Mouse (Mus musculus) C2C12 (cell line): ENCODE data around the gene Ephb3. TPM values are rescaled to one million over a fixed set of nuclear protein-coding genes. Genes with fewer than 3 reads are reported as not detected.

Experiments
- H3K27me3 ChIP-seq: one replicate; pipeline ENCODE4 v1.6.1; 2011; ENCODE audit not compliant: control insufficient read depth, insufficient read depth, insufficient read length
- H3K36me3 ChIP-seq: one replicate; pipeline ENCODE4 v1.6.1; 2011; ENCODE audit not compliant: control insufficient read depth, insufficient read depth
- H3K4me3 ChIP-seq: one replicate; pipeline ENCODE4 v1.5.1; 2011; ENCODE audit warnings: mild to moderate bottlenecking, control low read depth; ENCODE audit not compliant: poor library complexity, insufficient read depth, severe bottlenecking
- H3K79me2 ChIP-seq: one replicate; pipeline ENCODE4 v1.6.1; 2011; ENCODE audit not compliant: control insufficient read depth, insufficient read depth
- H3K79me3 ChIP-seq: one replicate; pipeline ENCODE4 v1.6.1; 2011; ENCODE audit warnings: low read depth, control low read depth
- H3ac ChIP-seq: one replicate; pipeline ENCODE3; 2011; ENCODE audit warnings: low read depth; ENCODE audit not compliant: control insufficient read depth, insufficient read length
- CEBPB ChIP-seq: IDR thresholded peaks from one replicate; pipeline ENCODE4 v1.6.1; 2011; ENCODE audit warnings: low read depth, mild to moderate bottlenecking, control low read depth, moderate library complexity
- CTCF ChIP-seq: IDR thresholded peaks from one replicate; pipeline ENCODE4 v1.5.1; 2011; ENCODE audit not compliant: control insufficient read depth, insufficient read depth, insufficient read length
- FOSL1 ChIP-seq: IDR thresholded peaks from one replicate; pipeline ENCODE4 v1.8.0; 2011; ENCODE audit warnings: mild to moderate bottlenecking, low read length; ENCODE audit not compliant: poor library complexity, insufficient read depth, severe bottlenecking
- MAX ChIP-seq: IDR thresholded peaks from one replicate; pipeline ENCODE4 v1.6.1; 2011; ENCODE audit warnings: mild to moderate bottlenecking, control low read depth
- MYOD1 ChIP-seq: IDR thresholded peaks from one replicate; pipeline ENCODE4 v1.6.1; 2011; ENCODE audit warnings: low read depth; ENCODE audit not compliant: control insufficient read depth, insufficient read length
- MYOG ChIP-seq: IDR thresholded peaks from one replicate; pipeline ENCODE4 v1.6.1; 2011; ENCODE audit not compliant: control insufficient read depth, insufficient read length; ENCODE audit errors: extremely low read depth
- USF1 ChIP-seq: IDR thresholded peaks from one replicate; pipeline ENCODE4 v1.6.1; 2011; ENCODE audit warnings: low read depth, mild to moderate bottlenecking, control low read depth, moderate library complexity
- polyA plus RNA-seq: library from polyadenylated mRNA; unstranded; fragments of >200 nt; fragmentation: generic; extraction: Trizol; gene quantifications from one replicate; pipeline ENCODE4 v1.2.1, GENCODE M21; 2012; ENCODE audit warnings: missing spikeins

Gene Ephb3
- polyA plus RNA-seq, 1 experiment = 5.0 TPM

DNA sequence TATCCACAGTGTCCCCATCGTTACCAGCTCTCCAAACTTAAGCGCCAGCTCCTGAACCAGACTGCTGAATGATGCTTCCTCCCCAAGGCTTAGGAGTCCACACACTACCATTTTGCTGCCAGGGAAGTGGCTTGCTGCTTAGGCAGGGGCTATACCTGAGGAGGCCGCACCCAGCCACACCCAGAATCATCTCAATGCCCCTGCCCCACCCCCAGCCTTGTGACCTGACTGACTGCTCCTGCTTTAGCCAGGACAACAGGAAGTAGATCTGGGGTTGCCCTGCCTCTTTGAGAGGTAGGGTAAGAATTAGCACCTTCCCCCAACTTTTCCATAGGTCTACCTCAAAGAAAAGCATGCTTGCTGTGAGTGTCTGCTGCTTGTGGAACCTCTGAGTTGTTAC is 4.7 kb downstream of the Ephb3 start:
- Histone ChIP-seq H3ac (no peak overlapping the region), H3K27me3 (no peaks in the 10 kb centered on the region), H3K36me3 (peaks cover 4% of the 10 kb centered on the region), H3K79me3 (peaks cover 4% of the 10 kb centered on the region), H3K79me2 (peaks cover 8% of the 10 kb centered on the region), H3K4me3 (no peak overlapping the region)
- TF ChIP-seq CEBPB = no peak
- no peak for TF ChIP-seq CTCF
- TF ChIP-seq MAX = no peak
- no peak for TF ChIP-seq FOSL1
- no peak for TF ChIP-seq MYOG
- no peak for TF ChIP-seq MYOD1
- TF ChIP-seq USF1 = no peak

GRCm38 (mm10) chr16:21210204-21210603 is 5.6 kb downstream of the Ephb3 start:
- no peak overlapping the region for H3K4me3 ChIP-seq
- peaks cover 8% of the 10 kb centered on the region for H3K79me2 ChIP-seq
- peaks cover 4% of the 10 kb centered on the region for H3K36me3 ChIP-seq
- no peak for TF ChIP-seq USF1
- no peak for TF ChIP-seq MYOG
- TF ChIP-seq CTCF = no peak
- TF ChIP-seq MYOD1 = no peak
- TF ChIP-seq FOSL1 = no peak
- TF ChIP-seq MAX = no peak
- TF ChIP-seq CEBPB = no peak
- H3K27me3 ChIP-seq = no peaks in the 10 kb centered on the region
- H3ac ChIP-seq = no peak overlapping the region
- H3K79me3 ChIP-seq = peaks cover 4% of the 10 kb centered on the region

GRCm38 (mm10) chr16:21210667-21211338 is 6.2 kb downstream of the Ephb3 start:
- TF ChIP-seq FOSL1 = no peak
- TF ChIP-seq CTCF = no peak
- TF ChIP-seq USF1 = no peak
- TF ChIP-seq CEBPB = no peak
- no peak for TF ChIP-seq MYOG
- no peak for TF ChIP-seq MYOD1
- no peak for TF ChIP-seq MAX
- Histone ChIP-seq H3K4me3 (peak overlapping the region; percentile 18), H3K79me3 (no peaks in the 10 kb centered on the region), H3K79me2 (peaks cover 8% of the 10 kb centered on the region), H3K27me3 (no peaks in the 10 kb centered on the region), H3ac (peak overlapping the region; percentile 46), H3K36me3 (peaks cover 4% of the 10 kb centered on the region)

DNA sequence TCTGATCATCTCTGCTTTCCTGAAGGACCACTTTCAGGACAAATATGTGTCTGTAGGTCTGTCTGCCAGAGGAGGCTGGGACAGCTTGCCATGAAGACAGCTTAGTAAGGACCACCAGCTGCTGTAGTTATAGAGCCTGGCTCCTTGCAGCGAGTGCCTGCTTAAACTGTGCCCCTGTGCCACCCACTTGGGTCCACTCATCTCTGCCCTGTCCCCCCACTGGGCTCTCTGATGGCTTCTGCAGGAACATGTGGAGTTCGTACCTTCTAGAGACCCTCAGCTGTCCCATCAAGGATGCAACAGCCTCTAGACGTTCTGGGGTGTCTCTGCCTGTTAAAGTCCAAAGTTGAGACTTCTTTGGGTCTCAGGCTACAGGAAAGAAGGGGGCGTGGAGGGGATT is 6.9 kb downstream of the Ephb3 start:
- Histone ChIP-seq H3K79me2 (peaks cover 8% of the 10 kb centered on the region), H3K79me3 (no peaks in the 10 kb centered on the region), H3K4me3 (no peak overlapping the region), H3K36me3 (peaks cover 4% of the 10 kb centered on the region), H3ac (peak overlapping the region; percentile 46), H3K27me3 (no peaks in the 10 kb centered on the region)
- TF ChIP-seq CEBPB (no peak), MYOD1 (no peak), CTCF (no peak), FOSL1 (no peak), USF1 (no peak), MYOG (no peak)

GRCm38 (mm10) chr16:21212369-21212768 is 7.8 kb downstream of the Ephb3 start:
- H3K79me2 ChIP-seq = peaks cover 8% of the 10 kb centered on the region
- no peak overlapping the region for H3ac ChIP-seq
- TF ChIP-seq CEBPB = no peak
- TF ChIP-seq CTCF = no peak
- TF ChIP-seq FOSL1 = no peak
- no peak for TF ChIP-seq USF1
- no peak for TF ChIP-seq MYOD1
- no peak for TF ChIP-seq MAX
- no peak for TF ChIP-seq MYOG
- no peaks in the 10 kb centered on the region for H3K27me3 ChIP-seq
- peaks cover 8% of the 10 kb centered on the region for H3K36me3 ChIP-seq
- H3K4me3 ChIP-seq = no peak overlapping the region
- no peaks in the 10 kb centered on the region for H3K79me3 ChIP-seq
